Mouse (Mus musculus): ENCODE results near the gene Gm49510. TPM values are rescaled to one million over a fixed set of nuclear protein-coding genes. Genes with fewer than 3 reads are reported as not detected.
"Not testable (repeated sequence)": the region's sequence is repeated elsewhere in the genome, so short reads cannot be mapped to it uniquely, and the experiment has no call there.

Gene Gm49510
- polyA plus RNA-seq, 2 experiments from 2014 or later: not detected

DNA sequence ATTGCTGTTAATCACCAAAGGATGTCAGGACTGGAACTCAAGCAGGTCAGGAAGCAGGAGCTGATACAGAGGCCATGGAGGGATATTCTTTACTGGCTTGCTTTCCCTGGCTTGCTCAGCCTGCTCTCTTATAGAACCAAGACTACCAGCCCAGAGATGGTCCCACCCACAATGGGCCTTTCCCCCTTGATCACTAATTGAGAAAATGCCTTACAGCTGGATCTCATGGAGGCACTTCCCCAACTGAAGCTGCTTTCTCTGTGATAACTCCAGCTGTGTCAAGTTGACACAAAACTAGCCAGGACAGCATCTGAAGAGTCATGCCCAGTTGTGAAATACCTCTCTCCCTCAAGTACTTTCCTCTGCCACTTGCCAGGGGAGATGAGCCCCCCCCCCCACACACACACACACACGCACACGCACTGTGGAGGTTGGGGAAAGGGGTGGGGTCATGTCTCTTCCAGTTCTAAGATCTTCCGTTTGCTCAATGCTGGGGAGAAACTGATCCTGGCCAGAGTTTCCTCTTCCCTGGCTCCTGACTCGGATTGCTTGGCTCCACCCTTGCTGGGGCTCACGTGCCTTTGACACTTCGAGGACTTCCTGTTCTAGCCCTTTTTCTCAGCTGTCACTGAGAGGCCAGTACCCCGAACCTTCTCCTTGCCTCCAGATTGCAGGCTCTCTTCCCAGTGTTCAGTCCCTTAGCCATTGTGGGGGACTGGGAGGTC, 20.5 kb upstream of the Gm49510 start:
- ATAC-seq: not testable (repeated sequence)

DNA sequence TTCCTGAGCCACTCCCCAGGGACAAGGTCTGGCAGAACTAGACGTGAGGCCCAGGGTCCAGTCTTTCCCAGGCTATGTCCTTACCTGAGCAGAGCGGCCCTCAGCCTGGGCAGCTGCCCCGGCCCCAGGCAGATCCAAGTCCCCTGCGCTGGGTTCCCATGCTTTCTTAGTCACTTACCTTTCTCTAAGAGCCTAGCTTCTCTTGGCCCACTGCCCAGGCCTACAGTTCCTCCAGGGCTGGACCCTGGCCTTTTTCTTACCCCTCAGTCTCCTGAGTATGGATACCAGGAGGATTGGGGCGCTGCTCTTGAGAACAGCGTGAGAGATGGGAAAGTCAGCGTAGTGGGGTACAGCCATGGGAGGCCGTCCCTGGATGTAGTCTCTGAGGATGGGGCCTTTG, 19.0 kb upstream of the Gm49510 start:
- ATAC-seq: no peak

DNA sequence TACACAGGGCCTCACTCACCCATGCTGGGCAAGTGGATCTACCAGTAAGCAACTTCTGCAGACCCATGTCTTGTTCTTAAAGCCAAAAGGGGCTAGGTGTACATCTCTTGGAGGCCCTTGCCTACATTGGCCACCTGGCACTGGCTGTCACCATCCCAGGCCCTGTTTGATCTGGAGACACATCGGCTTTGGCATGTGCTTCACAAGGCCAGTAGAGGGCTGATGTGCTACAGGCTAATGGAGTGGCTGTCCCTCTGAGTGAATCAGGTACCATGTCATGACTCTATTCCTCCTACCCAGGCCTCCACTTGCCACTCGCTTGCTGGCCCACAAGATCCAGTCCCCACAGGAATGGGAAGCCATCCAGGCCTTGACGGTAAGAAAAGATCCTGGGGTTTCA, 17.6 kb upstream of the Gm49510 start:
- ATAC-seq: no peak

DNA sequence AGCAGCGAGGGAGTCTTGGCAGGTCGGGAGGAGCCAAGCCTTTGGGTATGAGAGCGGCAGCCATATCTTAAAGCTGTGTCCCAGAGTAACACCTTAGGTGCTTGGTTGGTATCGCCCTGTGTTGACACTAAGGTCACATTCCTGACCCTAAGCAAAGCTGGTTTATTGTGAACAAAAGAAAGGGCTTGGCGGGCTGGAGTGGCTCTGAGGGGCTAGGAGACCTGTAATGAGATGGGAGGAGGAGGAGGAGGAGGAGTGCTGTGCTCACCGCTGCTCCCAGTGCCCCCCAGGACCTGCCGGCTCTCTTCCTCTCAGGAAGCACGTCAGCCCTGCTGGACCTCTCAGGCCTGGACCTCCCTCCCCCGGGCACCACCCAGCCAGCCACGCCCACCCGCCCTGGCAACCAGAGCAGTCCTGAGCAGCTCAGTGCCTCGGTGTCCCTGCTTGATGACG, 10.0 kb upstream of the Gm49510 start:
- ATAC-seq: no peak

DNA sequence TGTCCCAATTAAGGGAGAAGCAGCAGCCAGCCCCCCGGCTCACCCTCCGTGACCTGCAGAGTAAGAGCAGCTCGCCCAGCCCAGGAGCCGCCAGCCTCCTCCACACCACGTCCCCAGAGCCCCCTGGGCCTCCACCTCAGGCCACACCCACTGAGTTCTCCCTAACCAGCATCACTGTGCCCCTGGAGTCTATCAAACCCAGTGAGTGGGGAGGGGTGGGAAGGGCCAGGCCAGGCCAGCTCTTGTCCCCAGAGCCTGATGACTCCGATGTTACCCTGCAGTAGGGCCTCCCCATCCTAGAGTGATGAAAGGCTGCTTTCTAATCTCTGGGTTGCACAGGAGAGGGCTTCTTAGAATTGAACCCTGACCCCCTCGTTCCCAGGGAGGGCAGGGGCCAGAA, 7.0 kb upstream of the Gm49510 start:
- ATAC-seq: no peak

DNA sequence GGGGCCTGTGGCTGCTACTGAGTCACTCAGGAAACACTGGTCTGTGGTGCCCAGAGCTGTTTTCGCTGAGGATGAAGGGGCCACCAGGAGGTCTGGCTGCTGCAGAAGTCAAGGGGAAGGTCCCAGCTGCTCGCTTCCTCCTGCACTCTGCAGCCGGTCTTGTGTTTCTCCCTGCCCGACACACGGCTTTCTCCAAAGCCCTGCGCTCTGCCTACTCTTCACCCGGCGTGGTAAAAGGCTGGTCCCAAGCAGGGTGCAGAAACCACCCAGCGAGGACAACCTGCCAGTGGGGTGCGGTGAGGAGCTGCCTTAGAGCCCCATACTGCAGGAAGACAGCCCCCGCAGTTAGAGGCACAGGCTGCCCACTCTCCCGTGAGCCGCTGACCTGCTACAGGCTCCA, 4.7 kb upstream of the Gm49510 start:
- ATAC-seq: peak; percentile 9

DNA sequence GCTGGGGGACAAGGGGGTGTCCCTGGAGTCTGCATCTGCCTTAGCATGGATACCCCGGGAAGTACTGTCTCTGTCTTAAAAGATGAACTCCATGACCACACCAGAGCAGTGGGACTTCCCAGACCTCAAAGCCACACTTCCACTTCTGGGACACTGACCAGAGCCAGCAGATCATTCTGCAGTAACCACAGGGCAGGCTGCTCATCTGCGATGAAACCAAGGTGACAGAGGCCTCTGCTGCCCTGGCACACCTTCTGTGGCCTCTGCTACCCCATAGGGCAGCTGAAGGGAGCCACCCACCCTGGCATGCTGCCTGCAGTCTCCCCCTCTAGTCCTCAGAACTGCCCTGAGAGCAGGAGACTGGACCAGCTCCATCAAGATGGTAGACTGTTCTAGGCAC, 3.7 kb upstream of the Gm49510 start:
- ATAC-seq: no peak

DNA sequence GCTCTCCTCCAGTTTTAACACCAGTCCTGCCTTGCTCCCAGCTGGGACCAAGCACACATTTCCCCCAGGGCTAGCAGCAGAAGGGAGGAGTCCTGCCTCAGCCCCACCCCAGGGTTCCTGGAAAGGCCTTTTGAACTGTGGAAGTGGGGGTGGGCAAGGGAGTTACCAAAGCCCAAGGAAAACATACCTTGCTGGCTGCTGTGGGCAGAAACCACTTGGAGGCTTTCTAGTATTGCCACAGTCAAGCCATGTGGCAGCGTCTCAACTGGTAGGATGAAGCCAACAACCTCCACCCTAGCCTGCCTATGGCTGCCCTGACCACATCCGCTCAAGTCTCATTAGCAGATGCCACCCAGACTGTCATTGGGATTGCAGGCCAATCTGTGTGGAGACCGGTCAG, 3.3 kb upstream of the Gm49510 start:
- peak; percentile 57 for ATAC-seq

DNA sequence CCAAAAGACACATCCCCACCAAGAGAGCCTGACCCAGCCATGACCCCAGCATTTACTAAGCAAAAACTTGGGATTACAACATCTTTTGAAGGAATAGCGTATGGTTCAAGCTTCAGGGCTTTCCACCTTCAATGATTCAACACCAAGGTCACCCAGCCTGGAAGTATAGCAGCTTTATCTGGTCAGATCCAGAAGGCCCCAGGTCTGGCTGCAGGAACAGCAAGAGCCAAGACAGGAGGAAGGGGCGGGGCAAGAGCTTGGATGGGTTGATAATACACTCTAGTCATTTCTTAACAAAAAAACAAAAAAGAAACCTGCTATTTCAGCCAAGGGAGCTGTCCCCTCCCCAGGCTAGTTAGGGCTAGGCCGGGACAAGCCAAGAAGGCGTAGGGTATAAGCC, 2.0 kb upstream of the Gm49510 start:
- ATAC-seq: no peak

DNA sequence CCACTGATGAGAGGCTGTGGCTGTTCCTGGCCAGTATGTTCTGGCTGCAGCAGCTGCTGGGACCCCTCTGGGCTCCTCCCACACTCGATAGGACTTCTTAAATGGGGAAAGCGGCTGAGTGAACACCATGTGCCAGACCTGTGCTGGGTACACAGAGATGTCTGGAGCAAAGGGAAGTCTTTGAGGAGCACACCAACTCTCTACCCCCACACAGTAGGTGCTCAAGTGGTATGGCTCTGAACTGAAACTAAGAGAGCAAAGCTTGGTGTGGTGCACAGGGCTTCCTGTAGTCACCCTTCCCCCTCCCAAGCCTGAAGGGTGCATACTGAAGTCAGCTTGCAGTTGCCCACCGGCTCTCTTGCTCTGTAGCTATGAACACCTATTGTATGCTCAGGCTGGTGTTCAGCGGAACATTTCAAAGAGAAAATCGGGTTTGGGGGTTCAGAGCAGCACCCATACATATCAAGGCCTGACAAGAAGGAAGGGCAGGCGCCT, 913 bp upstream of the Gm49510 start:
- peak; percentile 53 for ATAC-seq

DNA sequence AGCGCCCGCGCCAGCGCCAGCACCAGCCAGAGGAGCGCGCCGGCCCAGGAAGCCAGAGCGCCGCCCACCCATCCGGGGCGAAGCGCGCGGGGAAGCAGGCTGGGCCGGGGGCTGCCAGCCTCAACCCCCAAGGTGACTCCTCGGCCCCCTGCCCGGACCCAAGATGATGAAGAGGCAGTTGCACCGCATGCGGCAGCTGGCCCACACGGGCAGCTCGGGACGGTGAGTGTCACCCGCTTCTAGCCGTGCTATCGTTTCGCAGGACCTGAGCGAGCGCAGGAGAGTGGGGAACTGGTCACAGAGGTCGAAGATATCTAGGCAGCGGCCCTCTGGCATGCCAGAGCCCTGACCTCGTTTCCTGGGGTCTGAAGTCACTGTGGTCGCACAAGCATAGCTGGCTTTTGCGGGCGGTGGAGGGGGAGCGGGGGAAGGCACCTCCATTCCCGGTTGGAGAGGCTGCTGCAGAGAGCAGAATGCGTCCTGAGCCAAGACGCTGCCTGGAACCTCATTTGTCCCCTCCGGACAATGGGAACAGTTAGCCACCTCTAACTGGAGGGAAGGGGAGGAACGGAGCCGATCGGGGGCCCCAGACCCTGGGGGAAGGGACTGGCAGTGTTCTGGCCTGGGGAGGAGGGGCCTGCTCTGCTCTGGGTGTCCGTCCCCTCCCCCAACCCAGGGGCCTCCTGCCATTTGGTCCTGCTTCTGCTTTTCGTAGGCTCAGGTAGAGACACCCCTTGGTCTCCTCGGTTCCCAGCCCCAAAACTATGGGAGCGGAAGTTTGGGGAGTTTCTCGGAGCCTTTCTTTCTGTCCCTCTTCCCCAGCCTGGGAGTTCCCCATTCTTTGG, 495 bp downstream of the Gm49510 start, which contains the start of gene Sh3bp1:
TSS of gene Sh3bp1 (plus strand) at position 29 of the 845 bp plus-strand sequence.
- ATAC-seq: peak; percentile 41

DNA sequence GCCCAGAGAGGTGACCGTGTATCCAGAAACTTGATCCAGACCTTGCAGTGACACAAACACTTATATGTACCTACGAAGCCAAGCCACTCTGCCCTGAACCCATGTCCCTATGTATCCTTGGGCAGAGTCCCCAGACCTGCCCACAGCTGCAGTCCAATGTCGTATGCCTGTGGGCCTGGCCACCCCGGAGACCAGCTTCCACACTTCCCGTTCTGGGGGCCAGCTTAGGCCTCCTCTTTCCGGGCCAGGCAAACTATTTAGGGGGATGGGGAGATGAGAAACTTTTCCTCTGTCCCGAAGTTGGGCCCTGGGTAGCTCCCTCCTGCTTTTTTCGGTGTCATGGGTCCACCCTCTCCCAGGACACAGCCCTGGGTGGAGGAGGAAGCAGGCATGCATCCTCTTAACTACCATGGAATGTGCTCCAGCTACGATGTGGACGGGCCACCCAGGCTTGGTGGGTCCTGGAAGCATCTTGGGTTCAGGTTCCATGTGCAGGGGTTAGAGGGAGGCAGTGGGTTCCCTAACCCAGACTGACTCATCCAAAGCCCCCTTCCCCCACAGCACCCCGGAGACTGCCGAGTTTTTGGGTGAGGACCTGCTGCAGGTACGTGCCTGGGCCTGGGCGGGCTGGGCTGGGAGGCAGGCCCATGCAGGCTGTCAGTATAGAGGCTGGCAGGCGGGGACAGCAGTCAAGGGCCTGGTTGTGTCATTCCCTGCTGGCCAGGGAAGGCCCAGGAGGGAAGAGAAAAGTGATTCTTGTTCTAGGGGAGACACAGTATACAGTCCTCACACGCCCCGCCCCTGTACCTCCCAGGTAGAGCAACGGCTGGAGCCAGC, 1.3 kb downstream of the Gm49510 start:
- no peak for ATAC-seq

DNA sequence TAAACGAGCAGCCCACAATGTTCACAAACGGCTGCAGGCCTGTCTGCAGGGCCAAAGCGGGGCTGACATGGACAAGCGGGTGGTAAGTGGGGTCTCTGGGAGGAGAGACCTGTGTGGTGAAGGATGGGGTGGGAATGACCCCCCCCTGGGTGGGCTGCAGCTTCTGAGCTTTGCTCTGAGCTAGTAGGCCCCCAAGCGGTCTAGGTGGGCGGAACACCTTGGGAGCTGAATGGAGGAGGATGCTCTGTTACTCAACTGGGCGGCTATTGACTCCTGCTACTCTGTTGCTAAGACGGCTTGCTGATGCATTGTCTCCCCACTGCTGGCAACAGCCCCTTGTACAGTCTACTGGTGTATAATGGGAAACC, 1.9 kb downstream of the Gm49510 start:
- no peak for ATAC-seq

DNA sequence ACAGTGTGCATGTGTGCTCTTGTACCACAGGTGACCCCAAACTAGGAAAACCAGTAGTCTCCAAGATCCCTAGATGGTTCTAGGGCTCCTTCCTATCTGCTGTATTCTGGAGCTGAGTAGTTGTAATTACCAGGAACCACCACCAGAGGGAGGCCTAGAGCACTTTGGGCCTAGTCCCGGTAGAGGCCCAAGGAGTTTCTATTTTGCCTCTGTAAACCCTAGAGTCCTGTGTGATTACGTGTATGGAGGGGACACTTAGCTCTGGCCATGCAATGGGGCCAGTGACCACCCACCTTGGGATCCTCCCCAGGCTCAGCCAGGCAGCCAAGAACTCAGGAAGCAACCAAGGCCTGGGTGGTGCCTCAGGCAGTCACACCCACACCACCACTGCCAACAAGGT, 3.8 kb downstream of the Gm49510 start:
- ATAC-seq: no peak

DNA sequence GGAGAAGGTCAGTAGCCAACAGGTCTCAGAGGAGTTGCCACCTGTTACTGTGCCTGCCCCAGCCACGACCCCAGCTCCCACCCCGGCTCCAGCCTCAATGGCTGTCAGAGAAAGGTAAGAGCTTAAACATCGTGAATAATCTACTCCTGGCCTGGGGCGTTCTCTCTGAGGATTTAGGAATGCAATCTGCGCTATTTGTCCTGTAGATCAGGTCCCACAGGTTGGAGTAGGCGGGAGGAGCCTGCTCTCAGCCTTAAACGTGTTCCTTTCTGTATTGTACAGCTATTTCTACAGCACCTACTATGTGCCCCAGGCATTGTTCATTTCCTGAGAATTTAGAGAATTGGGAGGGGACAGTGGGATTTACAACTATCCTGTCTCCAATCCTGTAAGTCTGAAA, 8.9 kb downstream of the Gm49510 start:
- ATAC-seq: no peak

DNA sequence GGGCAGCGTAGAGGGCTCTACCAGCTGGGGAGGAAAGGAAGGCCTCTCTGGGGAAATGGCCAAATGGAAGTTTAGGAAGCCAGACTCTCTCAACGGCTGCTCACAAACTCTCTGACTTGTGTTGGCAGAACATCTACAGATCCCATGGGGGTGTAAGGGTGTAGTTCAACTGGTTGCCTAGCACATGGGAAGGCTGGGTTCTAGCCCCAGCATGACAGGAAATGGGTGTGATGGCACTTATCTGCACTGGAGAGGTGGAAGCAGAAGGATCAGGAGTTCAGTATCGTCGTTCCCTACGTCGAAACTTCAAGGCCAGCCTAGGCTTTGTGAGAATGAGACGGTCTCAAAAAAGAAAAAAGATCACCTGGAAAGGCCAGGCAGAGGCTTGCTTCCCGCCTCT, 9.5 kb downstream of the Gm49510 start:
- no peak for ATAC-seq

DNA sequence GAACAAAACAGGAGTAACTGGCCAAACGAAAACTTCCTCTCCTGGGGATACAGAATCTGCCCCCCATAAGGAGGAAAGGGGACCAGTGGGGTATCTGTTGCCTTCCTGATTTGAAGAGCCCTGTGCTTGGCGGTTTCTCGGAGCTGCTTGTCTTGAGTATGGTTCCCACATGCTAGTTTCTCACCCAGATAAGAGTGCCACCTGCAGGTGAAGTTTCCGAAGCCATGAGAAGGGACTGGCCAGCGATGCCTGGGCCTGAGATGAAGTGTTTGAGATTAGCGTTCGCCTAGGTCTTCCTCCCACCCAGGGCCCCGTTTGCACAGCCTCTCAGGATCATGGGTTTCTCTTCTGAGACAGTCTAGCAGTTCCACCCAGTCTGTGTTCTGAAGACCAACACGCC, 12.6 kb downstream of the Gm49510 start:
- no peak for ATAC-seq

DNA sequence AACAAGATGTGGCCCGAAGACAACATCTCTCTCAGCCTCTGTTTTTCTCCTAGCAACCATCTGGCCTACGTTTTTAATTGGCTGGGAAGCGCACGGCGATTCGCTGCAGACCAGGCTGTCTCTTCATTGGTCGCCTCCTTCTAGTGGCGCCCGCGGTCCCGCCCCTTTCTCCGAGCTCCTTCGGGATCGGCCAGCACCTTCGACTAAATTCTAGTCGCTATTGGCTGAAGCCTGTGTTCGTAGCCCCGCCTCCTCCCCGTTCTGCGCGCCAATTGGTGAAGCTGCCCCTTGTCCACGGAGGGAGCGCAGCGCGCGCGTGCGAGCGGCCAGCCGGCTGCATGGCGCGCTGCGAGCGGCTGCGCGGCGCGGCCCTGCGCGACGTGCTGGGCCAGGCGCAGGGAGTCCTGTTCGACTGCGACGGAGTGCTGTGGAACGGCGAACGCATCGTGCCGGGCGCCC, 14.2 kb downstream of the Gm49510 start, which contains the start of gene Pdxp:
TSS of gene Pdxp (plus strand) at position 288 of the 459 bp plus-strand sequence.
- ATAC-seq: peak; percentile 94

DNA sequence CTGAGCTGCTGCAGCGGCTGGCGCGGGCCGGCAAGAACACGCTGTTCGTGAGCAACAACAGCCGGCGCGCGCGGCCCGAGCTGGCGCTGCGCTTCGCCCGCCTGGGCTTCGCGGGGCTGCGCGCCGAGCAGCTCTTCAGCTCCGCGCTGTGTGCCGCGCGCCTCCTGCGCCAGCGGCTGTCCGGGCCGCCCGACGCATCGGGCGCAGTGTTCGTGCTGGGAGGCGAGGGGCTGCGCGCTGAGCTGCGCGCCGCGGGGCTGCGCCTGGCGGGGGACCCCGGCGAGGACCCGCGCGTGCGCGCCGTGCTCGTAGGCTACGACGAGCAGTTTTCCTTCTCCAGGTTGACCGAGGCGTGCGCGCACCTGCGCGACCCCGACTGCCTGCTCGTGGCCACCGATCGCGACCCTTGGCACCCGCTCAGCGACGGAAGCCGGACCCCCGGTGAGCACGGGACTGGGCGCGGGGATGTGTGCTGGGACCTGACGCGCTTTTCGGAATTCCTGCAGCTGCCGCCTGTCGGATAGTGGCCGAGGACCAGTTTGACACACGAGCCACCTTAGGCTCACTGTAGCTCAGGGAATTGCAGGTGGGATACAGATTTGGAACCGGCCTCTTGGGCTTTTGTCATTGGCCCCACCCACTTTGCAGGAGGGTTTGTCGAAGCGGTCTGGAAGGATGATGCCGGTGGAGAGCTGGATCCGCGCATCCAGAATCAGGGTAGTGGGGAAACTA, 14.8 kb downstream of the Gm49510 start:
- peak; percentile 25 for ATAC-seq

DNA sequence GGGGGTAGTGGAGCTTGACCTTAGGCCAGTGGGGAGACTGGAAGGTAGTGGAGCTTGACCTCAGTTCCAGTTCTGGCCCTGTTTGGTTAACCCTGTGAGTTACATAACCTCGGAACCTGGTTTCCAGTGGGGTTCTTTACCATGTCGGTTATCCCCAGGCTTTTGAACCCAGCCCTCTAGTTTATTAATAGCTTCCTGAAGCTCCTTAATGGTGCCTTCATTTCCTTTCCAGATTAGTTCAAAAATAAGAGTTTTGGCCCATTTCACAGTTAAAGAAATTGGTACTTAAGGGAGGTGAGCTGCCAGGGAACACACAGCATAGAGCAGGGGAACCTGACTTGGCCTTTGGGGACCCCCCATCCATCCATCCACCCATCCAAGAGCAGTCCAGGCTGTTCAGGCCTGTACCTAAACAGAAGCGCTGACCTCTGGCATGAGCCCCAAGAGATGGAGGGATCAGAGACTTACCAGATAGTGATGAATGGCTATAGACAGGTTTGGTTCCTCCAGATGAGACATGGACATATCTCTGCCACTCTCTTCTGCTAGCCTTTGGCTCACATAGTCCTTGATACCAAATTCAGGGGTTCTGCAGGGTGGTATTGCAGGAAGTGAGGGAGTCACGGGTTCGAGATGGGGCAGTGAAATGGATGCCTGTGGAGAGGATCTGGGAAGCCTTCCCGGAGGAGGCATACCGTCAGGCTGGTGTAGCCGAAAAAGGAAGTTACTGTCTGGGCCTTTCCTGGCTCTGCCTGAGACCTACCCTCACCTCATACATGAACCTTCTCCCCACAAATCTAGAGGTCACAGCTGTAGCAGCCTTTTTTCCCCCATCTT, 15.6 kb downstream of the Gm49510 start:
- no peak for ATAC-seq

DNA sequence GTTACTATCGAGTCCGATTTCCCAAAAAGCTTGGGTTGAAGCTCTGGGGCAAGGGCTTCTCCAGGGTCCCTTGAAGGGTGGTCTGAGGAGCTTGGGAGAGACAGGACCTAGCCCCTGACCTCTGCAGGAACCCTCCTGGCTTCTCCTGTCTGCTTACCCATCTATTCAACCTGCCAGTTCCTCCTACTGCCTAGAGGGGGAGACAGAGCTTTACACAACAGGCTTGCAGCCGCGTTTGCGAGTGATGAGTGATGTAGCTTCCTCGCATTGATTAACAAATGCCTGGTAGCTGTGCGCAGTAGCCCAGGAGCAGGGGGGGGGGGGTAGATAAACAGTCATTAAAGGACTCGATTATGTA, 16.2 kb downstream of the Gm49510 start:
- peak; percentile 26 for ATAC-seq
